Mouse (Mus musculus) megakaryocyte progenitor cell, adult 5-6 weeks (primary cell): ENCODE data around the gene Gm10491. TPM values are rescaled to one million over a fixed set of nuclear protein-coding genes. Genes with fewer than 3 reads are reported as not detected.

Source experiments
- ATAC-seq: replicated peaks from 2 replicates; pipeline ENCODE4 v1.8.0; 2016; ENCODE audit warnings: mild to moderate bottlenecking, moderate TSS enrichment, inconsistent platforms; ENCODE audit not compliant: poor library complexity
- total RNA-seq, 2 experiments: library from RNA; stranded (forward) in 1 of 2; stranded (reverse) in 1 of 2; fragments of 157-497, 149-512 nt in 1 of 2; fragments of 200-1000 nt in 1 of 2; gene quantifications; 2 replicates each; pipeline versions ENCODE4 v1.2.3 to v1.2.4; 2015 to 2017

Gene Gm10491
- total RNA-seq, 2 experiments from 2014 or later = not detected

DNA sequence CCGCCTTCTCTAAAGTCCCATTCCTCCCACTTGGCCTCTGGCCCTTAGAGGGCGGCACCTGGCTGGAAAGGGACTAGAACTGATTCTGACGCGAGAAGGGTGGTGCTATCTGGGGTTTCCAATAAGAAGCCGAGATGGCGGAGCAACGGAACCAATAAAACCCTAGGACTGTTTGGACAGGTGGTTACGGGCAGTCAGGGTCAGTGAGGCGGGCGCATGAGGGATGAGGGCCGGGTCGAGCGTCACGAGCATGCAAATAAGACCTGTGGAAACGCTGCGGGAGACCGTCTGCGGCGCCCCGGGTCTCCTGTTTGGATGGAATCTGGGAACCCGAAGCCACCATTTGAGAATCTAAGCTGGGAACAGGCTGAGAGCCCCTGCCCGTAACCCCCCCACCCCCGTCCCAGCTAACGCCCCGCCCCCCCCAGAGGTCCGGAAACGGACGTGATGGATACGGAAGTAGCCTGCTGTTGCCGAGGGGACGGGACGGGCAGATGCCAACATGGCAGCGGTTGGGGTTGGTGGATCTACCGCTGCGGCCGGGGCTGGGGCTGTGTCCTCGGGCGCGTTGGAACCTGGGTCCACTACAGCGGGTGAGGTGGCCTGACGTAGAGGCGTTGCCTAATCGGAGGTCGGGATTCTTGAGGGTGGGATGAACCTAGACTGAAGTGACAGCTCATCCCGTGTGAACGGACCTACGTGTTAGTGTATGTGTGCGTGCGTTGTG, 23.6 kb downstream of the Gm10491 start, which contains the start of gene Slc35a2:
TSS of gene Slc35a2 (plus strand) at position 188 of the 727 bp plus-strand sequence.
- ATAC-seq = peak; percentile 84

- ATAC-seq = peak; percentile 64
Measured at GRCm38 (mm10) chrX:7879819-7880218, 27.8 kb downstream of the Gm10491 start.

- ATAC-seq = no peak
Measured at GRCm38 (mm10) chrX:7878495-7878894, 29.1 kb downstream of the Gm10491 start.

GRCm38 (mm10) chrX:7878007-7878419, 29.6 kb downstream of the Gm10491 start, which contains the start of gene Pim2:
Gene Pim2 (plus strand): TSS chrX:7878262.
- ATAC-seq = peak; percentile 95

DNA sequence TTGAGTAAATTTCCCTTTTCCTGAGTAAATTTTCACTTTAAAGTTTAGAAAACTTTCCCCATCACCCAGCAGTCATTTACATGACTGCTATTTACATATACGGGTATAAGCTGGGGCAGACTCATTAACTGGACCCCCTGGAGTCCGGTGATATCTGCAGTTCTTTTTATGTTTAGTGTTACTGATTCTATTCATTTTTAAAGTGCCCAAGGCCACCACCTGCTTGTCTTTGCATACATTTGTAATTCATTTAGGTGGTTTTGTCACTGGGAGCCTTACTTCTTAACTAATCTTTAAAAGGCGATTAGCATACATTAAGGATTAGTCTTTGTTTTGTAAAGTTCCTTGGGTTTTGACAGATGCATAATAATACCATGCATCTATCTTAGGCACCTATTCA, 37.8 kb downstream of the Gm10491 start:
- no peak for ATAC-seq

- no peak for ATAC-seq
Measured at GRCm38 (mm10) chrX:7868506-7868905, 39.1 kb downstream of the Gm10491 start.

- ATAC-seq = no peak
Measured at GRCm38 (mm10) chrX:7867141-7867540, 40.5 kb downstream of the Gm10491 start.

DNA sequence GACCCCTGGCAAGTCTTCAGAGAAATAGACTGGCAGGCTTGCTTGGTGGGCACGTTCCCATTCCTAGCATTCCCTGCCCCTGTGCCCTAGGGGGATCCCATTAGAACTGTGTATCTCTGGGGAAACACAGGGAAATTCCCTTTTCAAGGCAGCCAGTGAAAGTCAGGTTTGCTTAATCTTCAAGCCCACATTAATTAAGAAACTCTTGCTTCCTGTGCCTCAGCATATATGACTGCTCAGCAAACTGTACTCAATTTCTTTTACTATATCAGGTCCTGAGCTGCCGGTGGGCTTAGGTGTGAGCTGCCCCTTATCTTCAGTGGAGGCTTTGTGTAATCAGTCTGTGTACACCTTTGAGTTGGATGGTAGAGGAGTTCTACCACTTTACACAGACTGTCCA, 41.8 kb downstream of the Gm10491 start:
- ATAC-seq = 0 out of 2 replicates have a peak, but pooled peaks have one; percentile 11

DNA sequence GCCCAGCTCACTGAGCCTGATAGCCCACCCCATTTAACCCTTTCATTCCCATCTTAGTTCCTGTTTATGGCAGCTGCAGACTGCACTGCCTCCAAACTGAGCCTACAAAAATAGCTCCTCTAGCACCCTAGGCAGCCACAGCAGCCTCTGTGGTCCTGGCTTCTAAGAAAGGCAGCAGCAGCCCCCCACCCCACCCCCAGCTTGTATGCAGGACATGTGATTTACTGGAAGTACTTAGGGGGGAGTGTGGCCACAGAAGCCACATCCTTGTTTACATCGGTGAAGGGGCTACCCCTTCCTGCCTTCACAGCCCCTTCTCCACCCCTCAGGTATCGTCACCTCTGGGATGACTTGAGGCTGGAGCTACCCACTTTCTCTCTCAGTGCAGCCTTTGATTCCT, 42.3 kb downstream of the Gm10491 start:
- ATAC-seq = peak; percentile 55

- peak; percentile 48; the same call in 1 of the 2 replicates for ATAC-seq
Measured at GRCm38 (mm10) chrX:7864551-7864950, 43.1 kb downstream of the Gm10491 start.

DNA sequence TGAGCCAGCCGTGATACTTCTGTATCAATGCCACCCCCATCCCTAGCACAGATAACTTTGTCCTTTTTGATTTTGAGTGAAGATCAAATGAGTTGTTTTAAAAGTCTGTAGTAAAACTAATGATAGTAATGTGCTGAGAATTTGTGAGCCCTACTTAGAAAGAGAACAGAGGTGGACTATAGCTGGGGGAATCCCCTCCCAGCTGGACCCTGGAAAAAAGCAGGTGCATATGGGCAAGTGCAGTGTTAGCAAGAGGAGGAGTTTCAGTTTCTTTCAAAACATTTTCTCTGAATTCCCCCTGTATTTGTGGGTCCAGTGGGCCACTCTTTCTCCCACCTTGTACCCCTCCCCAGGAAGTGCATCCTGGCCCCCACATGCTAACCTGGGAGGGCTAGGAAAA, 44.5 kb downstream of the Gm10491 start:
- ATAC-seq = no peak

DNA sequence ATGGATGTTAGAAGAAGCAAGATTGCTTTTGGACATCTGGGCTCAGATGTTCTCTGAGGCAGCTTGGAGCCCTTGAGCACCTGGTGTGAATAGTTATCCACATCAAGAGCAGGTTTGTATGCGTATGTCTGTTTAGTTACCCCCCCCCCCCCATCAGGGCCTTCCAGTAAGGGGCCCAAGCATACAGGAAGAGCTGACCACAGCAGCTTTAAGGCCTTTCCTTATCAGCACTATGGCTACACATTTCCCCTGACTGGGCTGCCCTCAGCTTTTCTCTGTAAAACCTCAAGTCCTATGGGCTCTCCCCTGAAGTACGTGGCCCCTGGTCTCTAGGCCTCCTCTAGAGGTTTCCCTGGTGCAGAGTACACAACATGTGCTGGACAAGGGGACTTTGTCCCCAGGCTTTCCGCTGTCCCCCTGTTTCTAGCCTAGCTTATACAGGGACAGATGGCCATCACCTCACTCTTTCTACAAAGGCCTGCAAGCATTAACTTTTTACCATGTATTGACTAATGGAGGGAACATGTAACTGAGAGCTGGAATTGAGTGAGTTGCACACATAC, 48.4 kb downstream of the Gm10491 start:
- peak; percentile 34; the same call in 1 of the 2 replicates for ATAC-seq

Other genes starting within 250 kb of the Gm10491 start
- gene Plp2, start 236.4 kb downstream of the Gm10491 start, total RNA-seq (2015) = 115 and 133 TPM in 2 replicates
- gene Plp2, start 236.4 kb downstream of the Gm10491 start, total RNA-seq (2017) = 26.4 and 37.1 TPM in 2 replicates
- gene Magix, start 226.6 kb downstream of the Gm10491 start, total RNA-seq (2015) = not detected in 2 replicates
- gene Magix, start 226.6 kb downstream of the Gm10491 start, total RNA-seq (2017) = not detected in 2 replicates
- 26.8 and 28.2 TPM in 2 replicates for gene Gpkow, start 210.7 kb downstream of the Gm10491 start, total RNA-seq (2015)
- gene Gpkow, start 210.7 kb downstream of the Gm10491 start, total RNA-seq (2017) = 19.2 and 24.4 TPM in 2 replicates
- 27.3 and 39.9 TPM in 2 replicates for gene Wdr45, start 193.5 kb downstream of the Gm10491 start, total RNA-seq (2015)
- gene Wdr45, start 193.5 kb downstream of the Gm10491 start, total RNA-seq (2017) = 18.4 and 21.7 TPM in 2 replicates
- 0.59 TPM in 1 of 2 replicates, not detected in the other for gene Gm45208, start 185.6 kb downstream of the Gm10491 start, total RNA-seq (2015)
- not detected in 2 replicates for gene Gm45208, start 185.6 kb downstream of the Gm10491 start, total RNA-seq (2017)
- 11.1 and 15.3 TPM in 2 replicates for gene Praf2, start 179.4 kb downstream of the Gm10491 start, total RNA-seq (2015)
- gene Praf2, start 179.4 kb downstream of the Gm10491 start, total RNA-seq (2017) = 3.4 and 4.9 TPM in 2 replicates
- 0.88 and 1.2 TPM in 2 replicates for gene Ccdc120, start 156.9 kb downstream of the Gm10491 start, total RNA-seq (2015)
- gene Ccdc120, start 156.9 kb downstream of the Gm10491 start, total RNA-seq (2017) = 0.33 and 1.1 TPM in 2 replicates
- gene Tfe3, start 145.3 kb downstream of the Gm10491 start, total RNA-seq (2015) = 12.2 and 14.6 TPM in 2 replicates
- gene Tfe3, start 145.3 kb downstream of the Gm10491 start, total RNA-seq (2017) = 4.6 and 7.1 TPM in 2 replicates
- 34.4 and 34.9 TPM in 2 replicates for gene Gripap1, start 118.1 kb downstream of the Gm10491 start, total RNA-seq (2015)
- gene Gripap1, start 118.1 kb downstream of the Gm10491 start, total RNA-seq (2017) = 48.6 and 69.7 TPM in 2 replicates
- gene Kcnd1, start 85.5 kb downstream of the Gm10491 start, total RNA-seq (2015) = 0.34 and 0.42 TPM in 2 replicates
- gene Kcnd1, start 85.5 kb downstream of the Gm10491 start, total RNA-seq (2017) = 0.21 and 0.68 TPM in 2 replicates
- gene Otud5, start 66.5 kb downstream of the Gm10491 start, total RNA-seq (2015) = 33.0 and 33.7 TPM in 2 replicates
- gene Otud5, start 66.5 kb downstream of the Gm10491 start, total RNA-seq (2017) = 48.6 and 58.7 TPM in 2 replicates
- 5.9 TPM in 2 replicates for gene Pim2, start 29.6 kb downstream of the Gm10491 start, total RNA-seq (2015)
- 1.2 and 1.5 TPM in 2 replicates for gene Pim2, start 29.6 kb downstream of the Gm10491 start, total RNA-seq (2017)
- 8.9 and 10.4 TPM in 2 replicates for gene Slc35a2, start 23.8 kb downstream of the Gm10491 start, total RNA-seq (2015)
- gene Slc35a2, start 23.8 kb downstream of the Gm10491 start, total RNA-seq (2017) = 12.2 and 25.1 TPM in 2 replicates
- gene Pqbp1, start 8.6 kb downstream of the Gm10491 start, total RNA-seq (2015) = 25.1 and 30.3 TPM in 2 replicates
- gene Pqbp1, start 8.6 kb downstream of the Gm10491 start, total RNA-seq (2017) = 136 and 167 TPM in 2 replicates
- gene Timm17b, start 8.5 kb downstream of the Gm10491 start, total RNA-seq (2015) = 116 and 133 TPM in 2 replicates
- gene Timm17b, start 8.5 kb downstream of the Gm10491 start, total RNA-seq (2017) = 79.3 and 90.7 TPM in 2 replicates
- not detected in 2 replicates for gene Gm10490, start 1.7 kb upstream of the Gm10491 start, total RNA-seq (2015)
- gene Gm10490, start 1.7 kb upstream of the Gm10491 start, total RNA-seq (2017) = not detected in 2 replicates
- not detected in 2 replicates for gene Pcsk1n, start 12.0 kb upstream of the Gm10491 start, total RNA-seq (2015)
- gene Pcsk1n, start 12.0 kb upstream of the Gm10491 start, total RNA-seq (2017) = not detected in 2 replicates
- gene Eras, start 20.8 kb upstream of the Gm10491 start, total RNA-seq (2015) = not detected in 2 replicates
- gene Eras, start 20.8 kb upstream of the Gm10491 start, total RNA-seq (2017) = not detected in 2 replicates
- gene Hdac6, start 40.1 kb upstream of the Gm10491 start, total RNA-seq (2015) = 9.2 and 10.4 TPM in 2 replicates
- 6.5 and 7.6 TPM in 2 replicates for gene Hdac6, start 40.1 kb upstream of the Gm10491 start, total RNA-seq (2017)
- 10.7 and 26.3 TPM in 2 replicates for gene Gata1, start 70.2 kb upstream of the Gm10491 start, total RNA-seq (2015)
- gene Gata1, start 70.2 kb upstream of the Gm10491 start, total RNA-seq (2017) = 8.7 and 20.8 TPM in 2 replicates
- not detected in 2 replicates for gene Glod5, start 110.7 kb upstream of the Gm10491 start, total RNA-seq (2015)
- not detected in 2 replicates for gene Glod5, start 110.7 kb upstream of the Gm10491 start, total RNA-seq (2017)
- gene Suv39h1, start 166.9 kb upstream of the Gm10491 start, total RNA-seq (2015) = 53.5 and 64.6 TPM in 2 replicates
- 79.2 and 81.6 TPM in 2 replicates for gene Suv39h1, start 166.9 kb upstream of the Gm10491 start, total RNA-seq (2017)
- gene Was, start 182.7 kb upstream of the Gm10491 start, total RNA-seq (2015) = 73.0 and 75.7 TPM in 2 replicates
- gene Was, start 182.7 kb upstream of the Gm10491 start, total RNA-seq (2017) = 98.9 and 103 TPM in 2 replicates
- 11.9 and 14.4 TPM in 2 replicates for gene Wdr13, start 225.1 kb upstream of the Gm10491 start, total RNA-seq (2015)
- 16.3 and 25.5 TPM in 2 replicates for gene Wdr13, start 225.1 kb upstream of the Gm10491 start, total RNA-seq (2017)
- 1,002 and 1,150 TPM in 2 replicates for gene Rbm3, start 238.0 kb upstream of the Gm10491 start, total RNA-seq (2015)
- gene Rbm3, start 238.0 kb upstream of the Gm10491 start, total RNA-seq (2017) = 1,310 and 1,340 TPM in 2 replicates